Mouse (Mus musculus) lung, postnatal 25 days (tissue): ENCODE measurements around the gene Olfr820.
"Not testable (repeated sequence)": the region's sequence is repeated elsewhere in the genome, so short reads cannot be mapped to it uniquely, and the experiment has no call there.

Source experiments
- DNase-seq: peaks from one replicate; pipeline ENCODE4 v3.0.0; 2022; ENCODE audit warnings: low spot score

Olfr820 gene

DNA sequence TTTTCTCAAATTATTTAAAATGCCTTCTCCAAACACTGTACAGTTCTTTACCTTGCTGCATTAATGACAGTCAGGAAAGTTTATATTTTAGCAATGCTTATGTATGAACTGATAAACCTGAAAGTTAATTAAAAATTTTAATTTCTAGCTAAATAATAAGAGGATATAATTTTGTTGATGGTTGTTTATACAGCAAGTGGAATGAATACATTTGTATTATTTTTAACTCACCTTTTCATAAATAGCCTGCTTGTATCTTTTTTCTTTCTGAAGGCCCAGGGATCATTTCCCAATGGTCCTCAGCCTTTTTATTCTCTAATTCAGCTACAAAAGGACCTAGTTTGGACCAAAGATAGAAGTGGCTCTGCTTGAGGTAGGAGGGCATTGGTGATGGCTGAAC is at the start of gene Olfr820:
Gene Olfr820, plus strand, starts transcription at position 301 of the 400 bp plus-strand sequence.
- no peak for DNase-seq

DNA sequence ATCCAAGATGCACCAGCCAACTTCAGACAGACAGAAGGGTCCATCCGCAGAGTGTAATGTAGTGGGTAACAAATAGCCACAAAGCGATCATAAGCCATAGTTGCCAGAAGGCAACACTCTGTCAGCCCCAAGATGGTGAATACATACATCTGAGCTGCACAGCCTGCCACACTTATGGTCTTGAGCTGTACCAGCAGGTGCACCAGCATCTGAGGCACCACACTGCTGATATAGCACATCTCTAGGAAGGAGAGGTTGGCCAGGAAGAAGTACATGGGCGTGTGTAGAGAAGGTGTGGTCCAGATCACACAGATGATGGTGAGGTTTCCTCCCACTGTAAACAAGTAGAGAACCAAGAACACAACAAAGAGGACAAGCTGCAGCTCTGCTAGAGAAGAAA is 46.2 kb upstream of the Olfr820 start:
- DNase-seq: not testable (repeated sequence)

DNA sequence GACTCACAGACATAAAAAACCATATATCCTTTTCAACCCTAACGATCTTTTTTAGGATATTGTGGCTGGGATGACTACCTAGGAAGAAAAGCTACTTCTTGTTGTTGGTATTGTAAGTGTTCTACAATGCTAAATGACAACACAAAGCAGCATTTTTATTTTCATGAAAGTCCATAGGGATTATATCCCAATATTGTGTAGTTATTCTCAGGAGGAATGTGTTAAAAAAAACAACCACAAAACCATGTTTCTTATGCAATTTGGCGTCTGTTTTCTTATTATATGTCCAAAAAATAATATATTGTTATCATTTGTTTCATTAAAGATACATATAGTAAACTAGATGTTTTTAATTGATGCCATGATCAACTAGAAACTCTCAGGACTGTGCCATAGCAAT is 45.3 kb upstream of the Olfr820 start, which contains the start of gene Olfr819:
Gene Olfr819, minus strand, starts transcription at position 101 of the 400 bp plus-strand sequence.
- not testable (repeated sequence) for DNase-seq

DNA sequence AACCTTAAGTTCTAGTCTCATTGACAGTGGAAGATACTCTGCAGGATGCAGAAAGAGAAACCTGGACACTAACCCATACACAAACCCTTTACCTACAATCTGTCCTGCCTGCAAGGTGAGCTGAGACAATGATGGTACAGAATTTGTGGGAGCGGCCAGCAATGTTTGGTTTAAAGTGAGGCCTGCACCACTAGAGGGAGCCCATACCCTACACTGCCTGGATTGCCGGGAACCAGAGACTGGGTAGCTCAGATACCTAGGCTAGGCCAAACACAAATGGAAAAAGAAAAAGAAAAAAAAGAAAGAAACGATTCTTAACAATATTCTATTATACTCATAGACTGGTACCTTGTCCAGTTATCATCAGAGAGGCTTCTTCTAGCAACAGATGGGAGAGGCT is 39.4 kb upstream of the Olfr820 start:
- DNase-seq: not testable (repeated sequence)

DNA sequence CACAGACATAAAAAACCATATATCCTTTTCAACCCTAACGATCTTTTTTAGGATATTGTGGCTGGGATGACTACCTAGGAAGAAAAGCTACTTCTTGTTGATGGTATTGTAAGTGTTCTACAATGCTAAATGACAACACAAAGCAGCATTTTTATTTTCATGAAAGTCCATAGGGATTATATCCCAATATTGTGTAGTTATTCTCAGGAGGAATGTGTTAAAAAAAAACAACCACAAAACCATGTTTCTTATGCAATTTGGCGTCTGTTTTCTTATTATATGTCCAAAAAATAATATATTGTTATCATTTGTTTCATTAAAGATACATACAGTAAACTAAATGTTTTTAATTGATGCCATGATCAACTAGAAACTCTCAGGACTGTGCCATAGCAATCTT is 36.4 kb upstream of the Olfr820 start, which contains the start of gene Olfr247:
Gene Olfr247, minus strand, starts transcription at position 101 of the 400 bp plus-strand sequence.
- DNase-seq: not testable (repeated sequence)

DNA sequence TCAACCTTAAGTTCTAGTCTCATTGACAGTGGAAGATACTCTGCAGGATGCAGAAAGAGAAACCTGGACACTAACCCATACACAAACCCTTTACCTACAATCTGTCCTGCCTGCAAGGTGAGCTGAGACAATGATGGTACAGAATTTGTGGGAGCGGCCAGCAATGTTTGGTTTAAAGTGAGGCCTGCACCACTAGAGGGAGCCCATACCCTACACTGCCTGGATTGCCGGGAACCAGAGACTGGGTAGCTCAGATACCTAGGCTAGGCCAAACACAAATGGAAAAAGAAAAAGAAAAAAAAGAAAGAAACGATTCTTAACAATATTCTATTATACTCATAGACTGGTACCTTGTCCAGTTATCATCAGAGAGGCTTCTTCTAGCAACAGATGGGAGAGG is 30.6 kb upstream of the Olfr820 start:
- DNase-seq: not testable (repeated sequence)

DNA sequence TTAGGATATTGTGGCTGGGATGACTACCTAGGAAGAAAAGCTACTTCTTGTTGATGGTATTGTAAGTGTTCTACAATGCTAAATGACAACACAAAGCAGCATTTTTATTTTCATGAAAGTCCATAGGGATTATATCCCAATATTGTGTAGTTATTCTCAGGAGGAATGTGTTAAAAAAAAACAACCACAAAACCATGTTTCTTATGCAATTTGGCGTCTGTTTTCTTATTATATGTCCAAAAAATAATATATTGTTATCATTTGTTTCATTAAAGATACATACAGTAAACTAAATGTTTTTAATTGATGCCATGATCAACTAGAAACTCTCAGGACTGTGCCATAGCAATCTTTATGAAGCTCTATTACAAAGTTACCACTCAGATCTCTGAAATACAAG is 27.5 kb upstream of the Olfr820 start, which contains the start of gene Gm10310:
Gene Gm10310, minus strand, starts transcription at position 101 of the 400 bp plus-strand sequence.
- not testable (repeated sequence) for DNase-seq

DNA sequence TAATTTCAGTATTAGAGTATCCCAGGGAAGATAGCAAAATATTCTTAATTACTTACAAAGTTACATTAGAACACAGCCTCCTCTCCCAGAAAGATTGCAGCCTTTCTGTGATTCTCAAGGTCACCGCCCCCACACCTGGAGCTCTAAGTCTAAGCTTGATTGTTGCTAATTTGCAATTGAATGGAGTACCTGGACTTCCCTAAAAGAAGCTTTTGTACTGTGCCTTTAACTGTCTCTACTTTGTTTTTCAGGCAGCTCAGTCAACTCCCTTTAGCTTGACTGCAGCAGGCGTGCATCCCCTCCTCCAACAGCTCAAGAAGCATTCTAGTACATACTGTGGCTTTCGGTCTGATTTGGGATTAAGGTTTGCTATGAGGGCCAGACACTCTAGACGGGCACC is 8.3 kb upstream of the Olfr820 start:
- not testable (repeated sequence) for DNase-seq

DNA sequence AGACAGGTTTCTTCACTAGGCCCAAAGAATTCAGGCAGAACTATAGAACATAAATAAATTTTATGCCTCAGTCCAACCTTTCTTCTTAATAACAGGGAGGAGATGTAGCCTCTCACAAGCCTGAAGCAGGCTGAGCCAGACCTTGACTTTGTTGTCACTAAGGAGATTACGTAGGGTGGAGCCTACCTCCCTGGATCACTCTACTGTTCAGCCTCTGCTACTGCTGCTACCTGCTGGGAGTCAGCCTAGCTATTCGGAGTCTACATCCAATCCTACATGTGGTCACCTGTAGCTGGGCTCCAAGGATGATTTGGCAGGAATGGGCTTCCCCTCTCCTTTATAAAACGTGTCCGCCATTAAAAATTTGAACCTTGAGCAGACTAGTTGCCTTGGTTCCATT is 7.1 kb upstream of the Olfr820 start:
- not testable (repeated sequence) for DNase-seq

DNA sequence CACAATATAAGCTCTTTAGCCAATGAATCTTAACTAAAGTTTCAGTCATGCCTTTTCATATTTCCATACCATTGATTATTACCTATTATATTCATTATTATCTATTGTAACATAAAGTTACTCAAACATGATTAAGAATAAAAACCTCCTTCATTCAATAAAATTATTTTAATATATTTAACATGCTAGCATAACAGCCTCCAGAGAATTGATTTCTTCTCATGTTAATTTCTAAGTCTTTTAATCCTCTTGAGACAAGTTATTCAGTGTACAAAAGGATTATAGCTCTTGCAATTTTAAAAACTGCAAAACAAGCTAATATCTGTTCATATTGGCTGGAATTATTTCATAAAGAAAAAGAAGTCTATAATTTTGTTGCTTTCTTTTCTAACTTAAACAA is 17.6 kb downstream of the Olfr820 start, which contains the start of gene Olfr821:
Gene Olfr821, plus strand, starts transcription at position 301 of the 400 bp plus-strand sequence.
- no peak for DNase-seq

DNA sequence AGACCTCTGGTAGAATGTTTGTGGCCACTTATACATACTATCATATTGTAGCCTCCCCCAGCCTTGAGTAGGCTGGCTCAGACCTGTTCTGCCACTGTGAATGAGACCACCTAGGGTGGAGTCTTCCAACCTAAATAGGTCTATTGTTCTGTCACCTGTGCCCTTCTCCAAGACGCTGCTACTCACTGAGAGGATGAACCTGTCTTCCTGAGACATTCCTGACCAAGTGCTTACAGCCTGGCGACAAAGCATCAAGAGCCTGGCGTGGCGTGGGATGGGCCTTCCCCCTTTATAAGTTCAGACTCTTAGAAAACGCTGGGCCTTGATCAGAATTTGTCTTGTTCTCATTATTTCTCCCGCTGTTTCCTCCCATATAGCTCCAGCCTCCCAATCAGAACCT is 24.7 kb downstream of the Olfr820 start:
- DNase-seq: no peak
